Mouse (Mus musculus) CH12.LX (cell line): Measurements from ENCODE around the gene Reep6.

Source experiments
- BHLHE40 ChIP-seq: IDR thresholded peaks from 2 replicates; pipeline ENCODE4 v1.6.1; 2011; ENCODE audit warnings: mild to moderate bottlenecking, low read depth, low read length, improper control_type of control experiment
- CTCF ChIP-seq, 2 experiments: IDR thresholded peaks in 1 of 2; conservative IDR thresholded peaks in 1 of 2; 2 replicates each; pipeline ENCODE4 v1.5.1; 2011 to 2012; ENCODE audit warnings: low read depth in 2 of 2, low read length in 2 of 2, improper control_type of control experiment in 1 of 2, inconsistent platforms in 1 of 2, mild to moderate bottlenecking in 1 of 2, moderate library complexity in 1 of 2
- MAFK ChIP-seq: IDR thresholded peaks from 2 replicates; pipeline ENCODE4 v1.6.1; 2011; ENCODE audit warnings: low read length, improper control_type of control experiment; ENCODE audit not compliant: insufficient replicate concordance
- MAZ ChIP-seq: IDR thresholded peaks from 2 replicates; pipeline ENCODE4 v1.6.1; 2012; ENCODE audit warnings: low read depth, mild to moderate bottlenecking, inconsistent platforms, low read length, improper control_type of control experiment, moderate library complexity
- MEF2A ChIP-seq: IDR thresholded peaks from 2 replicates; pipeline ENCODE4 v1.6.1; 2014; ENCODE audit warnings: low read depth, mild to moderate bottlenecking, inconsistent platforms, low read length, improper control_type of control experiment, borderline replicate concordance

- TF ChIP-seq MAFK (no peak), CTCF (conservative IDR thresholded peaks at IDR 0.05 in 1 of 2, IDR thresholded peaks at IDR 0.05 in 1 of 2; ENCODE audit: low read depth in 2 of 2, low read length in 2 of 2) (no peak), MAZ (no peak), MEF2A (no peak), BHLHE40 (no peak)
Observed at GRCm38 (mm10) chr10:80304862-80305261, 24.9 kb upstream of the Reep6 start.
